Mouse (Mus musculus): ENCODE data around the gene Vipr1. TPM values are rescaled to one million over a fixed set of nuclear protein-coding genes. Genes with fewer than 3 reads are reported as not detected.

The Vipr1 gene
- total RNA-seq, 1 experiment = 0.31 TPM

- no peak overlapping the region for H3K27ac ChIP-seq (ENCODE audit: insufficient read depth, low read depth, low read length, poor library complexity, severe bottlenecking)
Observed at GRCm38 (mm10) chr9:121672311-121672710, 29.8 kb downstream of the Vipr1 start.

GRCm38 (mm10) chr9:121673716-121674115 is 31.2 kb downstream of the Vipr1 start:
- no peak overlapping the region for H3K4me3 ChIP-seq (ENCODE audit: insufficient read depth in 1 of 2, low read depth in 1 of 2, low read length in 2 of 2, poor library complexity in 1 of 2, severe bottlenecking in 1 of 2)
- H3K9ac ChIP-seq (ENCODE audit: insufficient read depth, low read depth, low read length, poor library complexity, severe bottlenecking) = no peak overlapping the region
- in situ Hi-C loops (cut with MboI; ENCODE audit: low sequenced_read_pairs in 2 of 2, unreplicated experiment in 2 of 2) = no loop called here
- DNase-seq (ENCODE audit: low read depth, low spot score) = no peak
- no peaks in the 10 kb centered on the region for H3K36me3 ChIP-seq (ENCODE audit: control insufficient read depth, insufficient read depth, low read length, poor library complexity, severe bottlenecking)
- H3K4me1 ChIP-seq (ENCODE audit: control insufficient read depth in 2 of 2, insufficient read depth in 2 of 2, low read length in 2 of 2, poor library complexity in 1 of 2) = no peaks in the 10 kb centered on the region; a peak in 1 of 4 replicates
- no peak for TF ChIP-seq CHD2 (IDR thresholded peaks at IDR 0.05; ENCODE audit: low read depth, low read length)
- no peak for TF ChIP-seq HCFC1 (IDR thresholded peaks at IDR 0.05; ENCODE audit: borderline replicate concordance, insufficient read depth, low read length)
- no peak for TF ChIP-seq MAFK (IDR thresholded peaks at IDR 0.05; ENCODE audit: insufficient read depth, low read depth, low read length)
- no peak for TF ChIP-seq ZC3H11A (IDR thresholded peaks at IDR 0.05; ENCODE audit: borderline replicate concordance, low read depth, low read length)
- no peak overlapping the region for H3K27ac ChIP-seq (ENCODE audit: insufficient read depth, low read depth, low read length, poor library complexity, severe bottlenecking)
- no peaks in the 10 kb centered on the region for H3K9me3 ChIP-seq (ENCODE audit: control insufficient read depth, insufficient read depth, low read depth, low read length)

More at GRCm38 (mm10) chr9:121672311-121672710, 29.8 kb downstream of the Vipr1 start:
- in situ Hi-C loops (cut with MboI; ENCODE audit: low sequenced_read_pairs in 2 of 2, unreplicated experiment in 2 of 2) = no loop called here
- Histone ChIP-seq H3K9me3 (ENCODE audit: control insufficient read depth, insufficient read depth, low read depth, low read length) (no peaks in the 10 kb centered on the region), H3K4me3 (ENCODE audit: insufficient read depth in 1 of 2, low read depth in 1 of 2, low read length in 2 of 2, poor library complexity in 1 of 2, severe bottlenecking in 1 of 2) (no peak overlapping the region), H3K36me3 (ENCODE audit: control insufficient read depth, insufficient read depth, low read length, poor library complexity, severe bottlenecking) (no peaks in the 10 kb centered on the region), H3K4me1 (ENCODE audit: control insufficient read depth in 2 of 2, insufficient read depth in 2 of 2, low read length in 2 of 2, poor library complexity in 1 of 2) (no peaks in the 10 kb centered on the region; a peak in 1 of 4 replicates), H3K9ac (ENCODE audit: insufficient read depth, low read depth, low read length, poor library complexity, severe bottlenecking) (no peak overlapping the region)
- DNase-seq (ENCODE audit: low read depth, low spot score) = no peak
- no peak for TF ChIP-seq ZC3H11A (IDR thresholded peaks at IDR 0.05; ENCODE audit: borderline replicate concordance, low read depth, low read length)
- TF ChIP-seq CHD2 (IDR thresholded peaks at IDR 0.05; ENCODE audit: low read depth, low read length) = no peak
- TF ChIP-seq MAFK (IDR thresholded peaks at IDR 0.05; ENCODE audit: insufficient read depth, low read depth, low read length) = no peak
- no peak for TF ChIP-seq HCFC1 (IDR thresholded peaks at IDR 0.05; ENCODE audit: borderline replicate concordance, insufficient read depth, low read length)
- TF ChIP-seq ZNF384 (IDR thresholded peaks at IDR 0.05; ENCODE audit: low read depth, low read length) = no peak

- in situ Hi-C loops (cut with MboI; ENCODE audit: low sequenced_read_pairs in 2 of 2, unreplicated experiment in 2 of 2) = no loop called here
- TF ChIP-seq ZNF384 (IDR thresholded peaks at IDR 0.05; ENCODE audit: low read depth, low read length) = no peak
- no peak for TF ChIP-seq MAFK (IDR thresholded peaks at IDR 0.05; ENCODE audit: insufficient read depth, low read depth, low read length)
- no peak for TF ChIP-seq HCFC1 (IDR thresholded peaks at IDR 0.05; ENCODE audit: borderline replicate concordance, insufficient read depth, low read length)
- no peak for TF ChIP-seq CHD2 (IDR thresholded peaks at IDR 0.05; ENCODE audit: low read depth, low read length)
- no peak for TF ChIP-seq ZC3H11A (IDR thresholded peaks at IDR 0.05; ENCODE audit: borderline replicate concordance, low read depth, low read length)
- Histone ChIP-seq H3K9me3 (ENCODE audit: control insufficient read depth, insufficient read depth, low read depth, low read length) (no peaks in the 10 kb centered on the region), H3K4me3 (ENCODE audit: insufficient read depth in 1 of 2, low read depth in 1 of 2, low read length in 2 of 2, poor library complexity in 1 of 2, severe bottlenecking in 1 of 2) (no peak overlapping the region), H3K9ac (ENCODE audit: insufficient read depth, low read depth, low read length, poor library complexity, severe bottlenecking) (no peak overlapping the region), H3K4me1 (ENCODE audit: control insufficient read depth in 2 of 2, insufficient read depth in 2 of 2, low read length in 2 of 2, poor library complexity in 1 of 2) (no peaks in the 10 kb centered on the region), H3K36me3 (ENCODE audit: control insufficient read depth, insufficient read depth, low read length, poor library complexity, severe bottlenecking) (no peaks in the 10 kb centered on the region), H3K27ac (ENCODE audit: insufficient read depth, low read depth, low read length, poor library complexity, severe bottlenecking) (no peak overlapping the region)
- no peak for DNase-seq (ENCODE audit: low read depth, low spot score)
Observed at GRCm38 (mm10) chr9:121675011-121675410, 32.5 kb downstream of the Vipr1 start.

DNA sequence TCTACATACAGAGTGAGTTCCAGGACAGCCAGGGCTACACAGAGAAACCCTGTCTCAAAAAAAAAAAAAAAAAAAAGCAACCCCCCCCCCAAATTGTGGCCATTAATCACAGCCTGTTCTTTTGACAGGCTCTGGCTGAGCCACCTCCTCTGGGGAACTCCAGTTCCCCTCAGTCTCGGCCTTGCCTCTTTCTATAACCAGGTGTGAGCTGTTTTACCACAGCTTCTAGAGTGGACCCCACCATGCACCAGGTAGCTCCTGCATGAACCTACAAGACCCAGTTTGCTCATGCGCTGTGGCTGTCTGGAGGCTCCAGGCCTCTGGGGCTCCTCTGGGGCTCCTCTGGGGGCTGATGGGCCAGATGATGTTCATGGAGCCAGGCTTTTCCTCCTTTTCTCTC is 33.0 kb downstream of the Vipr1 start:
- in situ Hi-C loops (cut with MboI; ENCODE audit: low sequenced_read_pairs in 2 of 2, unreplicated experiment in 2 of 2) = no loop called here

DNA sequence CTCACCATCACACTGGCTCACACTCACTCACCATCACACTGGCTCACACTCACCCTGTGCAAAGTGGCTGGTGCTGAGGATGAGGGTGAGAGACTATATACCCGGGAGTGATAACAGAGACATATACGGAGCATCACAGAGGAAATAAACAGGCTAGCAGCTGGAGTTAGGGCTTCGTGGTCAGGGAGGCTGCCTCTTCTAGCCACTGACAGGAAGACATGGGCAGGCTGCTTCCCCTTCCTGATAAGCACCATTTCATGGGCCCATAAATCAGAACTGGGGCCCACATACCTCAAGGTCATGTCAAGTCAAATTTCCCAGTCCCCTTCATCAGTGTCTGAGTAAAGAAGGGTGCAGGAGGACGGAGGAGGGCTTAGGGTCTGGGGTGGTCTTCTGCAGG is 34.6 kb downstream of the Vipr1 start:
- Histone ChIP-seq H3K36me3 (ENCODE audit: control insufficient read depth, insufficient read depth, low read length, poor library complexity, severe bottlenecking) (no peaks in the 10 kb centered on the region), H3K4me1 (ENCODE audit: control insufficient read depth in 2 of 2, insufficient read depth in 2 of 2, low read length in 2 of 2, poor library complexity in 1 of 2) (no peaks in the 10 kb centered on the region; a peak in 1 of 4 replicates)

More for the DNA sequence above, 33.0 kb downstream of the Vipr1 start:
- Histone ChIP-seq H3K36me3 (ENCODE audit: control insufficient read depth, insufficient read depth, low read length, poor library complexity, severe bottlenecking) (no peaks in the 10 kb centered on the region), H3K9ac (ENCODE audit: insufficient read depth, low read depth, low read length, poor library complexity, severe bottlenecking) (no peak overlapping the region), H3K9me3 (ENCODE audit: control insufficient read depth, insufficient read depth, low read depth, low read length) (no peaks in the 10 kb centered on the region), H3K27ac (ENCODE audit: insufficient read depth, low read depth, low read length, poor library complexity, severe bottlenecking) (no peak overlapping the region), H3K4me1 (ENCODE audit: control insufficient read depth in 2 of 2, insufficient read depth in 2 of 2, low read length in 2 of 2, poor library complexity in 1 of 2) (no peaks in the 10 kb centered on the region), H3K4me3 (ENCODE audit: insufficient read depth in 1 of 2, low read depth in 1 of 2, low read length in 2 of 2, poor library complexity in 1 of 2, severe bottlenecking in 1 of 2) (no peak overlapping the region)
- DNase-seq (ENCODE audit: low read depth, low spot score) = no peak
- TF ChIP-seq ZC3H11A (IDR thresholded peaks at IDR 0.05; ENCODE audit: borderline replicate concordance, low read depth, low read length) = no peak
- TF ChIP-seq MAFK (IDR thresholded peaks at IDR 0.05; ENCODE audit: insufficient read depth, low read depth, low read length) = no peak
- no peak for TF ChIP-seq ZNF384 (IDR thresholded peaks at IDR 0.05; ENCODE audit: low read depth, low read length)
- TF ChIP-seq HCFC1 (IDR thresholded peaks at IDR 0.05; ENCODE audit: borderline replicate concordance, insufficient read depth, low read length) = no peak
- TF ChIP-seq CHD2 (IDR thresholded peaks at IDR 0.05; ENCODE audit: low read depth, low read length) = no peak

More for the DNA sequence above, 34.6 kb downstream of the Vipr1 start:
- TF ChIP-seq ZNF384 (IDR thresholded peaks at IDR 0.05; ENCODE audit: low read depth, low read length) (no peak), ZC3H11A (IDR thresholded peaks at IDR 0.05; ENCODE audit: borderline replicate concordance, low read depth, low read length) (no peak), HCFC1 (IDR thresholded peaks at IDR 0.05; ENCODE audit: borderline replicate concordance, insufficient read depth, low read length) (no peak), MAFK (IDR thresholded peaks at IDR 0.05; ENCODE audit: insufficient read depth, low read depth, low read length) (no peak), CHD2 (IDR thresholded peaks at IDR 0.05; ENCODE audit: low read depth, low read length) (no peak)
- no peak overlapping the region for H3K9ac ChIP-seq (ENCODE audit: insufficient read depth, low read depth, low read length, poor library complexity, severe bottlenecking)
- no peak overlapping the region for H3K4me3 ChIP-seq (ENCODE audit: insufficient read depth in 1 of 2, low read depth in 1 of 2, low read length in 2 of 2, poor library complexity in 1 of 2, severe bottlenecking in 1 of 2)
- in situ Hi-C loops (cut with MboI; ENCODE audit: low sequenced_read_pairs in 2 of 2, unreplicated experiment in 2 of 2) = no loop called here
- no peaks in the 10 kb centered on the region for H3K9me3 ChIP-seq (ENCODE audit: control insufficient read depth, insufficient read depth, low read depth, low read length)
- no peak overlapping the region for H3K27ac ChIP-seq (ENCODE audit: insufficient read depth, low read depth, low read length, poor library complexity, severe bottlenecking)
- DNase-seq (ENCODE audit: low read depth, low spot score) = no peak
